Comparison of ENCODE assay signal across 20 mouse cellular contexts in the genomic region with DNA sequence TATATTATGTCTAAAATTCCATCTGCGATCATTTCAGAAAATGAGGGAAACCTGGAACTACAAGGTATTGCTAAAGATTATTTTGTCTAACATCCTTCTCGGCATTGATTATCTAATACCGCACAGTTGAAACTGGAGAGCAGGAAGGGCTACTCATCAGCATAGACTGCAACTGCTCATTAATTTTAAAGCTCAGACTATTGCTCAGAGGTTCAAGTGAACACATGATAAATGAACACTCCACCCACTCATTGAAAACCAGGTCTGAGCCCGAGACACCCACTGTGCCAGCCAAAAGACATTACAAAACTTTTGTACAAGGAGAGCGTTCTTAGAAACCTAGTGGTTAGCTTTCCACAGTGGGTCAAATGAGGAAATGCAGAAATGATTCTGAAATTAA.
"Had no signal": no experiment of that assay in that cellular context is flagged by ENCODE, and none has a peak within 500 bp of the region (broad histone marks: within the 10 kb centered on the region; RNA-seq: fewer than 3 reads in every experiment).

No protein-coding gene starts in this region.

- H3K9ac ChIP-seq: kidney, embryonic 15.5 days; limb, embryonic 12.5 days; limb, embryonic 15.5 days; liver, embryonic 14.5 days; liver, postnatal 0 days; lung, embryonic 14.5 days; midbrain, embryonic 12.5 days; midbrain, embryonic 15.5 days; stomach, embryonic 15.5 days had no signal

- ATAC-seq: liver, postnatal 0 days; lung, postnatal 0 days; midbrain, embryonic 15.5 days had no signal

- H3K36me3 ChIP-seq: kidney, embryonic 15.5 days; limb, embryonic 12.5 days; limb, embryonic 15.5 days; midbrain, embryonic 12.5 days; midbrain, embryonic 15.5 days; stomach, embryonic 15.5 days had no signal

- H3K4me1 ChIP-seq: kidney, embryonic 15.5 days; limb, embryonic 12.5 days; limb, embryonic 15.5 days; midbrain, embryonic 15.5 days; stomach, embryonic 15.5 days had no signal

- H3K9me3 ChIP-seq: kidney, embryonic 15.5 days; limb, embryonic 12.5 days; limb, embryonic 15.5 days; midbrain, embryonic 12.5 days; midbrain, embryonic 15.5 days; stomach, embryonic 15.5 days had no signal

- H3K4me2 ChIP-seq: kidney, embryonic 15.5 days; limb, embryonic 12.5 days; limb, embryonic 15.5 days; liver, embryonic 11.5 days; lung, embryonic 14.5 days; midbrain, embryonic 12.5 days; midbrain, embryonic 15.5 days; stomach, embryonic 15.5 days had no signal

- H3K27me3 ChIP-seq: kidney, embryonic 15.5 days; limb, embryonic 12.5 days; limb, embryonic 15.5 days; midbrain, embryonic 12.5 days; midbrain, embryonic 15.5 days; stomach, embryonic 15.5 days had no signal

- H3K4me3 ChIP-seq: kidney, embryonic 15.5 days; left cerebral cortex, adult 2 months; limb, embryonic 12.5 days; limb, embryonic 15.5 days; midbrain, embryonic 12.5 days; midbrain, embryonic 15.5 days; stomach, embryonic 15.5 days had no signal

- H3K27ac ChIP-seq: kidney, embryonic 15.5 days; limb, embryonic 12.5 days; limb, embryonic 15.5 days; liver, embryonic 14.5 days; macrophage; midbrain, embryonic 12.5 days; midbrain, embryonic 15.5 days; stomach, embryonic 15.5 days had no signal

- DNase-seq: kidney, postnatal 10 days; kidney, postnatal 36 days; layer of hippocampus, postnatal 36 days; left cerebral cortex, postnatal 4 days; liver, postnatal 0 days; lung, embryonic 14.5 days; right cerebral cortex, postnatal 25 days; spleen, adult 18-20 months; thymus, postnatal 25 days had no signal
